Mouse (Mus musculus): ENCODE data around the gene Upp1. TPM values are rescaled to one million over a fixed set of nuclear protein-coding genes. Genes with fewer than 3 reads are reported as not detected.

Gene Upp1
- total RNA-seq (2015) (2.4 and 3.0 TPM in 2 replicates), total RNA-seq (2017) (3.8 and 4.5 TPM in 2 replicates)

GRCm38 (mm10) chr11:9118050-9118420 is at the start of gene Upp1:
Gene Upp1 (plus strand): TSS chr11:9118103.
- no peak for ATAC-seq (ENCODE audit: poor library complexity, severe bottlenecking)

GRCm38 (mm10) chr11:9076444-9076843 is 41.5 kb upstream of the Upp1 start:
- no peak for ATAC-seq (ENCODE audit: poor library complexity, severe bottlenecking)

- ATAC-seq (ENCODE audit: poor library complexity, severe bottlenecking) = no peak
These were observed 4.7 kb upstream of the Upp1 start for GRCm38 (mm10) chr11:9113189-9113588.

GRCm38 (mm10) chr11:9115367-9116120 is 2.4 kb upstream of the Upp1 start:
- ATAC-seq (ENCODE audit: poor library complexity, severe bottlenecking) = no peak

DNA sequence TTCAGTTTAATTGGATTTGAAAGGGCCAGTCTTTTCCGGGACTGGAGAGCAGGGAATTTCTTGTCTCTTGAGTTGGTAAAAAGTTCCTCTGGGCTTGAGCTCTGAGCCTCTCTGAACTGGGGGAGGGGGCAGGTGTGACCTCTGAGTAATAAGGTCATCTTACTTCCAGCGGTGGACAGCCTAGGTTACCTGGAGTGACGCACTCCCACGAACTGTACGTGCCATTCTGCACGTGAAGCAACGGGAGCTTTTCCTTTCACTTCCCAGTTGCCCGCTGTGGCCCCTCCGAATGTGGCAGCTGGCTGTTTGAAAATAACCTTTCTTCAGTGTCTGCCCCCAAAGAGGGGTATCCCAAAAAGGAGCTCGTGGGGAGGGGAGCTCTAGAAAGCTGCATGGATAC is 1.8 kb upstream of the Upp1 start:
- ATAC-seq (ENCODE audit: poor library complexity, severe bottlenecking) = no peak

DNA sequence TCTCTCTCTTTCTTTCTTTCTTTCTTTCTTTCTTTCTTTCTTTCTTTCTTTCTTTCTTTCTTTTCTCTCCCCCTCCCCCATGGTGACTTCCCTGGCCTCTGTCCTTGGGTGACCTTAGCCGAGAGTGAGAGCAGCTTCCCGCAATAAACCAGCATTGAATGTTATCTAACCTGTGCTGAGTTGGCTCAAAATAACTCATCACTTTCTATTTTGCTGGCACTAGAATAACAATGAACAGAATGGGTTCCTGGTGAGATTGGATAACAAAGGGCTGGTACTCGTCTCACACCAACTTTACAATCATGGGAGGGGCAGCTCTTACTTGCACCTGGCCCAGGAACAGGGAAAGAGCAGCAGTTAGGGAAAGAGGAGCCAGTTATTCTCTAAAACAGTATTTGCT is 987 bp upstream of the Upp1 start:
- ATAC-seq (ENCODE audit: poor library complexity, severe bottlenecking) = no peak

- peak; percentile 76 for ATAC-seq (ENCODE audit: poor library complexity, severe bottlenecking)
These were observed 399 bp upstream of the Upp1 start for GRCm38 (mm10) chr11:9117358-9118049.

DNA sequence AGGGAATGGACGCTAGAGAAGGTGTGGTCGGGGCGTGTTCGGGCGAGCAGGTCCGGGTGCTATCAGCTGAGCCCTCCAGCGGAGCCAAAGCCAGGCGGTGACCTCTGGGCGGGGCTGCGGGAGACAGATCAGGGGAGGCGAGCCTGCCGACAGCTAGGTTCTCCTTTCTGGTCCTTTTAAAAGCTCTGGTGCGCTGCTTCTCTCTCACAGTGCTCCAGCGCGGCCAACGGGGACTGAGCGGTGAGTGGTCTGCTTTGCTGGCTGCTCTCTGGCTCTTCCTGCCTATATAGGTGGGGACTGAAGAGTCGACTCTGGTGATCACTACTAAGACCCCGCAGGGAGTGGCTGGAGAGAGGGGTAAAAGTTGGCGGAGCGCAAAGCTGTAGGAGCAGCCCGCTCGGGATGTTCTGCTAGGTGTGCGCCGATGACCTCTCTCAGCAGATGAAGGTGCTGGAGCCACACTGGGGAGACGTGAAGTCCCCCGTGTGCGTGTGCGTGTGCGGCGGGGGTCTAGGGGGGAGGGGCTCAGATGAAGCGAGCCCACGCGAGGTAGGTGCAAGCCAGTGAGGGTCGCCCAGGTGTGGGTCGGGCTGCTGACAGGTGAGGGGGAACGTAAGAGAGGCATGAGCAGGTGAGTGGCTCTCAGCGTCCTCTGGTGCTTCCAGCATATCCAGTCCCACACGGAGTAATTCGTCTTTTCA is 668 bp downstream of the Upp1 start:
- peak; percentile 90 for ATAC-seq (ENCODE audit: poor library complexity, severe bottlenecking)

DNA sequence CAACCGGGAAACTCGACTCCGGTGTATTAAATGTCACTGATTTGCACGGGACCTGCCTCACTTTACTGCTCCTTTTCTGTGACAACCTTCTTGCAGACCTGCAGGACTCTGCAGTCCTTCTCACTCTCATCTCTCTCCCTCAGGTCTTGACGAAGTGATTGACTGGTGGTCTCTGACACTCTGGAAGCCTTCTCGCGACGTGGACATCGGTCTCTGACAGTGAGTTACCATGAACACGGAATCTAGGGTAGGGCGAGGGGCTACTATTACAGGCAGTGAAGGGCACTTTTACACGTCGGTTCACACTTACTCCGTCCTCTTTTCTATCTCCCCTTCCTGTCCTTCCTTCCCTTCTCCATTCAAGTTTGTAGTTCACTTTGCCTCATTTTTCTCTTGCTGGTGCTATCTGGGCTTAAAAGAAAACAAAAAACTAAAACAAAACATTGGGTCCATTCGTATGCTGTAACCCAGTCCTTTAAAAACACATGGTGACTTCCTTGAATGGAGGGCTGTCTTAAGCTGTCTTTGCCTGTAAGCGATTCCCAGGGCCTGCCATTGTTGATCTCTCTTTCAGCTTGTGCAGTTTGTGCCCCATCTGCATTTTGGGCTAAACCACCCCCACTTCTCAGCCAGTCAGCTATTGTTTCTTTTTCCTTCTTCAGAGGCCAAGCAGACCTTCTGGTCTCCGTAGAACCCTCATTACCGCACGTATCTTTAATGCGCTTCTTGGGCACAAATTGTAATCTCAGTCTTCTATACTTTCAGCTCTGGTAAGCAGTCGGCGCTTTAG is 1.5 kb downstream of the Upp1 start:
- ATAC-seq (ENCODE audit: poor library complexity, severe bottlenecking) = no peak

- ATAC-seq (ENCODE audit: poor library complexity, severe bottlenecking) = no peak
These were observed 4.4 kb downstream of the Upp1 start for GRCm38 (mm10) chr11:9122315-9122714.

DNA sequence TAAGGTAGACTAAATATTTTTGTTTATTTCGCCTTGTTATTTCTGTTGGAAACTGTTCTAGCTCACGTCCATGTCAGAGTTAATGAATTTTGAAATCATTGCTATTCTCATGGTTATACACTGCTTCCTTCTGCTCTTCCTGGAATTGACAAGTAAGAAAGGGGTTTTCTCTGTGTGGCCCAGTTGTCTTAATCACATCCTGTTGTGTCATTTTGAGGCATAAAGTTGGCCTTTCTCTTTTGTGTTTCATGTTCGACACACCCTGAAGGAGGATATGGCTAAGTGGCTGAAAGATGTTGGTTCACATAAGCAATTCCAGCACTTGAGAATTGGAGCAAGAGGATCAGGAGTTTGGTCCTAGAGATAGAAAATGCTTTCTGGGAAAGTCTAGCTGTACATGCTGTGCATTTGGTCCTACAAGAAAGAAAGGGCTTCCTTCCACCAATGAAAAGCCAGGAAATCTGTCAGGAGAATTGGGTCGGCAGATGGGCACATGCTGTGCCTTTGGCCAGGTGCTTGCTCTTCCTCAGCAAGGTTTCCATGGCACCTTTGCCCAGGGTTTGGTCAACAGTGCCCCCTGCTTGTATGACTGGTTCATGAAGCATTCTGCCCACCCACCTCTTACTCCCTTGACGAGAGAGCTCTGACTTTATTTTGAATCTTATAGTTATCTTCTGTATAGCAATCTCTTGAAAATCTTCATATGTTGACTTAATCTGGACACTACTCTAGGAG is 8.6 kb downstream of the Upp1 start:
- ATAC-seq (ENCODE audit: poor library complexity, severe bottlenecking) = peak; percentile 54

- no peak for ATAC-seq (ENCODE audit: poor library complexity, severe bottlenecking)
These were observed 10.2 kb downstream of the Upp1 start for GRCm38 (mm10) chr11:9128110-9128509.

GRCm38 (mm10) chr11:9129528-9129927 is 11.6 kb downstream of the Upp1 start:
- no peak for ATAC-seq (ENCODE audit: poor library complexity, severe bottlenecking)

GRCm38 (mm10) chr11:9131688-9132087 is 13.8 kb downstream of the Upp1 start:
- ATAC-seq (ENCODE audit: poor library complexity, severe bottlenecking) = no peak

DNA sequence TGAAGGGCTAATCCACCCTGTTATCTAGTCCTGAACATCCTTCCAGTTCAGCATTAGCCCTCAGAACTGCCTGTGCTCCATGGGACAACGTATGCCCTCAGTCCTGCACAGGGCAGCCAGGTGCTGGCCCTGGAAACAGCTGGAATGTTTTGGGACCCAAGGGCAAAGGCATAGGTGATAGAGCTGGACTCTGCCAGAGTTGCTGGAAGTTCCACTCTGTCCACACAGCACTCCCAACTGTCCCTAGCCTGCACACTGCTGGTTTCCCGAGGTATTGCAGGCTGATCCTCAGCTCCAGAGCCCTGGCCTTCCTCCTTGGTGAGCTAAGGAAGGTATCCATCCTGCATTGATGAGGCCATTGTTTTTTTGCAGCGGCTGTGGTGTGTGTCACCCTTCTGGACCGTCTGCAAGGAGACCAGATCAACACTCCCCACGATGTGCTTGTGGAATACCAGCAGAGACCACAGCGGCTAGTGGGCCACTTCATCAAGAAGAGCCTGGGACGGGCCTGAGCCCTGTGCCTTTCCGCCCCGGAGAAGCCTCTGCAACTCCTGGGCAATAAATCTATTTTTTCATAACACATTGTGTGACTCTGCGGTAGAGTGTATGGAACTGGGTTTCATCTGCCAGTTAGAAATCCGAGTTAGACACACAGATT is 17.8 kb downstream of the Upp1 start:
- ATAC-seq (ENCODE audit: poor library complexity, severe bottlenecking) = 0 out of 2 replicates have a peak, but pooled peaks have one; percentile 31

DNA sequence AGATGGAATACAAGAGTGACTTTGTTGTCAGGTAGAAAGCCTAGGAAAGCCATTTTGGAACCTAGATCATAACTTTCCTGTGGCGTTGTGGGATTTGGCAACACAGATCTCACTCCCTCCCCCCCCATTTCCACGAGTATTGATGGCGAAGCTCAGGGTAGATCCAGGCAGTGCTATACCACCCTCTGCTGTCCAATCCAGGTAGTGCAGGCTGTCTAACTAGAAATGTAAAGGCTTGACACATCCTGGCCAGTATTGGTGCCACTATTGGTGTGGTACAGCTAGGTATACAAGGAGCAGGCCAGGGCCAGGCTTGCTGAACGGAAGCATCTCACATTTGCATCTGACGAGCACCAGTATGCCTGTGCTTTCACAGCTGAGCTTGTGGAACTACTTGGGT is 18.6 kb downstream of the Upp1 start:
- peak; percentile 95 for ATAC-seq (ENCODE audit: poor library complexity, severe bottlenecking)

GRCm38 (mm10) chr11:9145113-9145512 is 27.2 kb downstream of the Upp1 start:
- ATAC-seq (ENCODE audit: poor library complexity, severe bottlenecking) = peak; percentile 69

GRCm38 (mm10) chr11:9146115-9146514 is 28.2 kb downstream of the Upp1 start:
- no peak for ATAC-seq (ENCODE audit: poor library complexity, severe bottlenecking)

DNA sequence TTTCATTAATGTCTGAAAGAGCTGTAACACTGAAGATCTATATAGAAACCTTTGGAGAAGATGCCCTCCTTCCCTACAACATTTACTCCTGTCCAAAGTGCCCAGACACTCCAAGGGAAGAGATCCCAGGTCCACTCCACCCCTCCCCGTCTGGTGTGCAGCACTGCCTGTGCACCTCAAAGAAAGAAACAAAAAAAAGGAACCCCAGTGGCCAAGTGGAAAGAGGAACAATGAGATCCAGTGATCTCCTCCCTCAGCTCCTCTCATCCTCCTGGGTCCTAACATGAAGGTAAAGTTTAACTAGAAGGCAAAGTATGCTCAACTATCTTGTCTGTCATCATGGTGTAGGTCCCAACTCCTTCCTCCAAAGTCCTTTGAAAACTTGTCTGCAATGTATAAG is 28.8 kb downstream of the Upp1 start:
- ATAC-seq (ENCODE audit: poor library complexity, severe bottlenecking) = peak; percentile 92

DNA sequence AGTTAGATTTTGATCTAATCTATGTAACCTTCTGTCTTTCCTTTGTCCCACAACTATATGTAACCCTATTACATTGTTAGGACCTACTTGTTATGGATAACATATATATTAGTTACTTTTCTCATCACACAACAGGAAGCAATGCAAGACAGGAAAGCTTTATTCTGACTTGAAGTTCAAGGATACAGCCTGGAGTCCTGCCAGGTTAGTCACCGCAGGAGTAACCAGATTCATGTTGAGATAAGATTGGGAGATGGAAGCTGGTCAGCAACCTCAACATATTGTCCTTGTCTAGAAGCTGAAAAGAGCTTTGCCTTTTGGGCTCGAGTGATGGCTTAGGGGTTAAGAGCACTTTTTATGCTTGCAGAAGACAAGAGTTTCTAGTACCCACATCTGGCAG is 30.3 kb downstream of the Upp1 start:
- no peak for ATAC-seq (ENCODE audit: poor library complexity, severe bottlenecking)

Data from megakaryocyte, adult 5-6 weeks (primary cell).